Mouse (Mus musculus): ENCODE measurements around the gene Plxna2. TPM values are rescaled to one million over a fixed set of nuclear protein-coding genes. Genes with fewer than 3 reads are reported as not detected.

Gene Plxna2
- polyA plus RNA-seq, 1 experiment from 2014 or later: 4.5 TPM

DNA sequence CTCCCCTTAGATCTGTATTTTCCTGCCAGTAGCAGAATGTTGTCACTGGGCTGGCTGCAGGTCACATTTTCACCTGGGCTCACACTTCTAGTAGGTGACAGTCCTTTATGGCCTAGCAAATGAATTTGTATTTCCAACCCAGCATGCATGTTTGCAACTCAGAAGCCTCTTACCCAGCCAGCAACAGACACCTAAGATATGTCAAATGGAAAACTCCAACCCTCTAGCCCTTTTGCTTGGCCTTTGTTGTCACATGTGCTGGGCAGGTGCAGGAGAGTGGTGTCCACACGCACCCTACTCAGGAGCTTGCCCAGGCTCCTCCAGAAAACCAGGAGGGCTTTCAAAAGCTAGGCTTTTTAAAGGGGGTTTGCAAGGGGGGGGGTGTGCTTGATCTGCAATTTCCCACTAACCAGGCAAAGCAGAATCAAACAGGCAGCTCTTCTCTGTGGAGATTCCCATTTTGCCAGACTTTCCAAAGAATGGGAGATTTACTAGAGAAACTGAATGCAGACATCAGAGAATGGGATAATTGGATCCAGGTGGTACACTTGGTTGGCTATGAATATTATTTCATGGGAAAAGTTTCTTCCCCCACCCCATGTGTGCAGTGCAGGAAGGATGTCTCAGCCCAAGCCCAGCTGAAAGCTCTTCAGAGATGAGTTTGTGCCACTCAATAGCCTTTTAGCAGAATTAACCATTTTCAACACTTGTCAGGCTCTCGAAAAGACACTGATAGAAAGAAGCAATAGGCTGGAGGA lies 127.3 kb downstream of the Plxna2 start:
- H3K27ac ChIP-seq (ENCODE audit: low read length): no peak overlapping the region
- no peaks in the 10 kb centered on the region; the same call in 1 of the 2 replicates for H3K4me1 ChIP-seq (ENCODE audit: insufficient read depth, low read depth, low read length)
- WGBS: 74% methylated on average over 2 of the region's 2 CpGs
- TF ChIP-seq CTCF (IDR thresholded peaks at IDR 0.05) (no peak), EP300 (IDR thresholded peaks at IDR 0.05) (no peak)
- H3K36me3 ChIP-seq (ENCODE audit: insufficient read depth, low read length): no peaks in the 10 kb centered on the region
- DNase-seq (ENCODE audit: low spot score) (no peak), ATAC-seq (no peak)
- H3K9me3 ChIP-seq (ENCODE audit: low read length): no peaks in the 10 kb centered on the region
- H3K27me3 ChIP-seq (replicated peaks; ENCODE audit: insufficient read depth, low read length): no peaks in the 10 kb centered on the region
- H3K4me3 ChIP-seq (ENCODE audit: low read depth, low read length): no peak overlapping the region
- no peak overlapping the region for H3K9ac ChIP-seq (replicated peaks; ENCODE audit: low read depth)
- H3K4me2 ChIP-seq (replicated peaks; ENCODE audit: low read depth, low read length): no peak overlapping the region

DNA sequence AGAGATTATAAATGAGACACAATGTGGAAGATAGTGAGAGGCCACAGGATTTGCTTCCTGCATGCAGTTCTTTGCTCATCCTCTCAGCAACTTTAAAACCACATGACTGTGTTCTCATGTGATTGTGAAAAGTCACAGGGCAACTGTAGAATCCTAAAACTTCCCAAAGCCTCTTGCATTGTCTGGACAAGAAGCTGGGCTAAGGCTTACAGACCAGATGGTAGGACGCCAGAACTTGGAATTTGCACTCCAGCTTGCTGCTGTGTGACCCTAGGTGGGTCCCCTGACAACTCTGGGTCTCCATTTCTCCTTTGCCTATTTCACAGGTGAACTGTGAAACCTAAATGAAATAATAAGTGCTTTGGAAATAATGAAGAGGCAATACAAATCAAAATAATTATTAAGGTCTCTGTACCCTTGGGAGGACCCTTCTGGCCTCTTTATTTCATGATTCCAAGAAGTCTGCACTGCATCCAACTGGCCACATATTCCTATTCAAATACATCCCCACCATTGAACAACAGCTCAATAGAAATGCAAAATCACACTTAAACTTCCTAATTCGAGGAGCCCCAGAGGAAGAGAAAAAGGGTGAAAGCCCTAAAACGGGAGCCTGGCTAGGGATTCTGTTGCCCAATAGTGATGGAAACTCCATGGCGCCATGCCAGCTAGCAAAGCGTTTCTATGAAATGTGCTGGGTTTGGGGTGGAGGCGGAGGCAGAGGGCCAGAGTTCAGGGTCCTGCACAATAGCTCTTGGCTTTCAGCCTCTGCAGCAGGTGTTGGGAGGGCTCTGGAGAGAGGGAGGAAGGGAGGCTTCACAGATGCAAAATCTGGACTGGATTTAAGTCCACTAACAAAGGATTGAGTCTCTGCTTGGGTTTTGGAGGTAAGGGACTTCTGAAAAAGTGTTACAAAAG lies 128.6 kb downstream of the Plxna2 start:
- Histone ChIP-seq H3K9ac (replicated peaks; ENCODE audit: low read depth) (no peak overlapping the region), H3K9me3 (ENCODE audit: low read length) (no peaks in the 10 kb centered on the region), H3K27me3 (replicated peaks; ENCODE audit: insufficient read depth, low read length) (no peaks in the 10 kb centered on the region), H3K4me2 (replicated peaks; ENCODE audit: low read depth, low read length) (no peak overlapping the region), H3K36me3 (ENCODE audit: insufficient read depth, low read length) (peaks cover 8% of the 10 kb centered on the region; the same call in 1 of the 2 replicates), H3K4me3 (ENCODE audit: low read depth, low read length) (no peak overlapping the region), H3K4me1 (ENCODE audit: insufficient read depth, low read depth, low read length) (no peaks in the 10 kb centered on the region; the same call in 1 of the 2 replicates), H3K27ac (ENCODE audit: low read length) (no peak overlapping the region)
- peak; percentile 76 for DNase-seq (ENCODE audit: low spot score)
- ATAC-seq: peak; percentile 78
- WGBS: 33% methylated on average over 6 of the region's 6 CpGs
- TF ChIP-seq CTCF (IDR thresholded peaks at IDR 0.05) (no peak), EP300 (IDR thresholded peaks at IDR 0.05) (no peak)

DNA sequence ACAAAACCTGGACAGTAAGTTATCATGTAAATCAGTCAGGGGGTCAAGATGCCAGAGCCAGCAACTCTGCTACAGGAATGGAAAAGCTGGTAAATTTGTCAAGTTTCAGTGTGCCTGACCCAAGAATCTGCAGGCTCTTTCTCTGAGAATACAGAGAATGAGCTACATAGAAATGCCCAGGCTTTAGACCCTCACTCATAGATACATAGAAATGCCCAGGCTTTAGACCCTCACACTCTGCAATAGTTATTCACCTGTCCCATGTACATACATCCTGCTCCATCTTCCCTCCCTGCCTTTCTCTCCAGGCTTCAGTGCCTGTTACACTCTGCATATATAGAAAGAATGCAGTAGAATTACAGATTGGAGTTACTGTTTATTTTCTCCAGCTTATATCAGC lies 129.2 kb downstream of the Plxna2 start:
- Histone ChIP-seq H3K4me3 (ENCODE audit: low read depth, low read length) (no peak overlapping the region), H3K36me3 (ENCODE audit: insufficient read depth, low read length) (peaks cover 14% of the 10 kb centered on the region; the same call in 1 of the 2 replicates), H3K27ac (ENCODE audit: low read length) (no peak overlapping the region), H3K9me3 (ENCODE audit: low read length) (no peaks in the 10 kb centered on the region), H3K9ac (replicated peaks; ENCODE audit: low read depth) (no peak overlapping the region), H3K4me1 (ENCODE audit: insufficient read depth, low read depth, low read length) (no peaks in the 10 kb centered on the region; the same call in 1 of the 2 replicates), H3K27me3 (replicated peaks; ENCODE audit: insufficient read depth, low read length) (no peaks in the 10 kb centered on the region), H3K4me2 (replicated peaks; ENCODE audit: low read depth, low read length) (no peak overlapping the region)
- no peak for DNase-seq (ENCODE audit: low spot score)
- ATAC-seq: no peak
- no peak for TF ChIP-seq CTCF (IDR thresholded peaks at IDR 0.05)
- TF ChIP-seq EP300 (IDR thresholded peaks at IDR 0.05): no peak

DNA sequence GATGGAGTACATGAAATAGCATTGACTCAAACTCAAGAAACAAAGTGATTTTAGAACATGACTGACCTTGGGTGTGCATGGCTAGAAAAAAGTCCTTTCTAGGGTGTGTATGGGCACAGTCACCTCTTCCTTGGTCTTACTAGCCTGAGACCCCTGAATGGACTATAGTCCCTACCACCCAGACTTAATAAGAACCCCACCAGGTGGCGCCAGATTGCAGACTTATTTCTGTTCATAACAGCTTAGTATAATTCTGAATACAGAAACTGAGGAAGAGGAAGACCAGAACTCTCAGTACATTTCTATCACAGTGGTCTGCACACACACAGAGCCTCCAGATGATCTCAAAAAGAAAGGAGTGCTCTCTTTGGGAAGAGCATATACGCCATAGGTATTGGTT lies 135.2 kb downstream of the Plxna2 start:
- DNase-seq (ENCODE audit: low spot score) (peak; percentile 46), ATAC-seq (no peak)
- H3K27me3 ChIP-seq (replicated peaks; ENCODE audit: insufficient read depth, low read length): no peaks in the 10 kb centered on the region
- peaks cover 20% of the 10 kb centered on the region; the same call in 1 of the 2 replicates for H3K36me3 ChIP-seq (ENCODE audit: insufficient read depth, low read length)
- no peak overlapping the region for H3K9ac ChIP-seq (replicated peaks; ENCODE audit: low read depth)
- no peak overlapping the region for H3K4me2 ChIP-seq (replicated peaks; ENCODE audit: low read depth, low read length)
- H3K4me3 ChIP-seq (ENCODE audit: low read depth, low read length): no peak overlapping the region
- 47% methylated on average over 2 of the region's 2 CpGs for WGBS
- TF ChIP-seq EP300 (IDR thresholded peaks at IDR 0.05) (no peak), CTCF (IDR thresholded peaks at IDR 0.05) (peak; percentile 63)
- H3K9me3 ChIP-seq (ENCODE audit: low read length): no peaks in the 10 kb centered on the region
- H3K4me1 ChIP-seq (ENCODE audit: insufficient read depth, low read depth, low read length): no peaks in the 10 kb centered on the region
- H3K27ac ChIP-seq (ENCODE audit: low read length): no peak overlapping the region

DNA sequence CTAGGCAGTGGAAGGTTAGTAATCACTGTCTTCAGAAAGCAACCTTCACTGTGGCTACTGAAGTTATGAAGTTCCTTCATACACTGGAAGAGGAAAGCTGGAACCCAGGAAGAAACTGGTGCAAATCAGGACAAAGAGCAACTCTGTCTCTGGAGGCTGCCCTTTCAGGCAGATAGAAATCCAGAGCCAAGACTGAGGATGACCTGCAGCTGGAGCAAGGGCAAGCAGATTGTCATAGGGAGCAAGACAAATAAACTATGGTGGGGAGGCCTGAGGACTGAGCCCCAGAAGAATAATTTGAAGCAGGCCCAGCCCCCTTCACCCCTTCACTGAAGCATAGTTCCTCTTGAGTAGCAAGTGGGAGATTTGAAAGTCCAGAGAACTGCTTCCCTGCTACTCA lies 138.0 kb downstream of the Plxna2 start:
- Histone ChIP-seq H3K36me3 (ENCODE audit: insufficient read depth, low read length) (peaks cover 15% of the 10 kb centered on the region; the same call in 1 of the 2 replicates), H3K4me3 (ENCODE audit: low read depth, low read length) (no peak overlapping the region), H3K9ac (replicated peaks; ENCODE audit: low read depth) (no peak overlapping the region)

DNA sequence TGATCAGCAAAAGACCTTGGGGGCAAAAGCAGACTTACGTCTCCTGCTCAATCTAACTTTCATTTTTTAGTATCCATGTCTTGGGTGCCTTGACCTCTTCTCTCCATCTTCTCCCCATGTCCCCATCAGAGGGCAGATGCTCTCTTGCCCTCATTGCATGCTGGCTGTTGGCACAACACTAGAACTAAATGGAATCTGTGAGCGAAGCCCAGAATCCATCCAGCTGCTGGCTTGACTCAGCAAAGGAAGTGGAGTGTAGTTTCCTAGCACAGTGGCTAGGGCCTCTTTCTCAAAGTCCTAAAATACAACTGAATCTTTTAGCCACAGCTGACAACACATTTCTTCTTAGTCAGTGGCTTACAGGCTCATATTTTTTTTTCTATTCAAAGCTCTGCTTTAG lies 138.4 kb downstream of the Plxna2 start:
- no peak overlapping the region for H3K4me2 ChIP-seq (replicated peaks; ENCODE audit: low read depth, low read length)
- no peak overlapping the region for H3K9ac ChIP-seq (replicated peaks; ENCODE audit: low read depth)
- H3K27ac ChIP-seq (ENCODE audit: low read length): no peak overlapping the region
- WGBS: 69% methylated on average over 2 of the region's 2 CpGs
- TF ChIP-seq EP300 (IDR thresholded peaks at IDR 0.05): no peak
- no peak for TF ChIP-seq CTCF (IDR thresholded peaks at IDR 0.05)
- no peaks in the 10 kb centered on the region for H3K27me3 ChIP-seq (replicated peaks; ENCODE audit: insufficient read depth, low read length)
- DNase-seq (ENCODE audit: low spot score) (no peak), ATAC-seq (no peak)
- H3K4me3 ChIP-seq (ENCODE audit: low read depth, low read length): no peak overlapping the region
- H3K4me1 ChIP-seq (ENCODE audit: insufficient read depth, low read depth, low read length): no peaks in the 10 kb centered on the region
- H3K36me3 ChIP-seq (ENCODE audit: insufficient read depth, low read length): peaks cover 12% of the 10 kb centered on the region; the same call in 1 of the 2 replicates
- no peaks in the 10 kb centered on the region for H3K9me3 ChIP-seq (ENCODE audit: low read length)

More for the DNA sequence above, 138.0 kb downstream of the Plxna2 start:
- no peak overlapping the region for H3K27ac ChIP-seq (ENCODE audit: low read length)
- ATAC-seq (no peak), DNase-seq (ENCODE audit: low spot score) (no peak)
- no peak overlapping the region for H3K4me2 ChIP-seq (replicated peaks; ENCODE audit: low read depth, low read length)
- H3K27me3 ChIP-seq (replicated peaks; ENCODE audit: insufficient read depth, low read length): no peaks in the 10 kb centered on the region
- H3K4me1 ChIP-seq (ENCODE audit: insufficient read depth, low read depth, low read length): no peaks in the 10 kb centered on the region
- H3K9me3 ChIP-seq (ENCODE audit: low read length): no peaks in the 10 kb centered on the region
- TF ChIP-seq EP300 (IDR thresholded peaks at IDR 0.05): no peak
- no peak for TF ChIP-seq CTCF (IDR thresholded peaks at IDR 0.05)
